9 mouse cellular contexts compared by ENCODE assay signal in the genomic region with DNA sequence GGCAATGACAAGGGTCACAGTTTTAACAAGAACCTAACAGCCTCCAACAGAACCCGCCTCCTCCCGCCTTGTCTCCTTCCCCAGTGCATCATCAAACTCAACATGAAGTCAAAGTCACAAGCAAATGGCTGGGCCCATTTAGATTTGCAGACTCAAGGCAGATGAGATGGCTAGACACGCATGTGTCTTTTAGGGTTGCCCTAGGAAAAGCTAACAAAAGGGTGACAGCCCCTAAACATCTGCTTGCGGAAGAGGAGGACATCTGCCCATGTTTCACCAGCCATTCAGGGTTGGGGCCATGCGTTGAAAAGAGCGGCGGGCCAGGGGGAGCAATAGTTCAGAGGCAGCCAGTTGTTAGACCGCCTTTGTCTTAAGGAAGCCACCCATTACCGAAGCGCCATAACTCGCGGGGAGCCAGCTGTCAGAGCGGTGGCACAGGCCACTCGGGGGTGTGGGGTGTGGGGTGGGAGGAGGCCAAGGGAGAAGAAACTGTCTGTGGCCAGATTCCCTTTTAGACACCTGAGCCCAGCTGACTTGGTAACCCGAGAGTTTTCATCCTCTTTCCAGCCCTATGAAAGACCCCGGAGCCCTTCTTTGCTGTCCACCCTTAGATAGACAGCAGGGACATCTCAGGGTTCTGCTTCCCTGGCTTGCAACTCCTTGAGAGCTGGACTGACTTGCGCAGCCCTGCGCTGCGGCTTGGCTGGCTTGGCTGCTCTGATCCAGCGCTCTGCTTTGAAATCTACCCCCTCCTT. TPM values are rescaled to one million over a fixed set of nuclear protein-coding genes. Genes with fewer than 3 reads are reported as not detected.
DNase-seq lines count a peak whose midpoint lies in the region; ATAC-seq and TF ChIP-seq lines count a peak whose summit lies in the region.
"Had no signal": no experiment of that assay in that cellular context is flagged by ENCODE, and none has a peak within 500 bp of the region (broad histone marks: within the 10 kb centered on the region; RNA-seq: fewer than 3 reads in every experiment).

No protein-coding gene starts in this region.

- no peak for DNase-seq in heart, adult 11 months
- DNase-seq in brain, embryonic 14.5 days (ENCODE audit: low read depth) = peak; percentile 47
- DNase-seq in forebrain, postnatal 0 days = peak; percentile 41
- DNase-seq in spleen, postnatal 14 days (ENCODE audit: low spot score in 2 of 2) = no peak
- DNase-seq in ovary, postnatal 14 days (ENCODE audit: low spot score) = no peak
- no peak for DNase-seq in gastrocnemius, postnatal 10 days

- peak overlapping the region; percentile 77 for H3K4me2 ChIP-seq in heart, embryonic 12.5 days
- H3K4me2 ChIP-seq in forebrain, postnatal 0 days (ENCODE audit: low read depth) = peak overlapping the region; percentile 91
- peak overlapping the region; percentile 83 for H3K4me2 ChIP-seq in midbrain, embryonic 13.5 days (replicated peaks)

- no peak; the same call in 1 of the 2 replicates for TF ChIP-seq POLR2A in brain, embryonic 14.5 days (IDR thresholded peaks at IDR 0.05; ENCODE audit: borderline replicate concordance, extremely low read depth, insufficient read depth, insufficient read length, poor library complexity, severe bottlenecking)

- no peak overlapping the region for H3K27ac ChIP-seq in heart, embryonic 12.5 days (ENCODE audit: poor library complexity, severe bottlenecking)
- H3K27ac ChIP-seq in forebrain, postnatal 0 days (ENCODE audit: low read depth, low read length) = peak overlapping the region; percentile 91
- H3K27ac ChIP-seq in midbrain, embryonic 13.5 days = peak overlapping the region; percentile 94

- peaks cover 20% of the 10 kb centered on the region for H3K4me1 ChIP-seq in heart, embryonic 12.5 days (replicated peaks)
- H3K4me1 ChIP-seq in forebrain, postnatal 0 days (ENCODE audit: insufficient read depth) = peaks cover 16% of the 10 kb centered on the region
- peaks cover 52% of the 10 kb centered on the region for H3K4me1 ChIP-seq in midbrain, embryonic 13.5 days (replicated peaks)

- H3K36me3 ChIP-seq in heart, embryonic 12.5 days = no peaks in the 10 kb centered on the region
- no peaks in the 10 kb centered on the region for H3K36me3 ChIP-seq in forebrain, postnatal 0 days (ENCODE audit: insufficient read depth)
- H3K36me3 ChIP-seq in midbrain, embryonic 13.5 days = no peaks in the 10 kb centered on the region
- H3K36me3 ChIP-seq: G1E had no signal

- H3K27me3 ChIP-seq in heart, embryonic 12.5 days (replicated peaks) = peaks cover 81% of the 10 kb centered on the region
- no peaks in the 10 kb centered on the region for H3K27me3 ChIP-seq in forebrain, postnatal 0 days (ENCODE audit: insufficient read depth, low read length)
- peaks cover 25% of the 10 kb centered on the region for H3K27me3 ChIP-seq in midbrain, embryonic 13.5 days

- H3K9me3 ChIP-seq in heart, embryonic 12.5 days (replicated peaks) = no peaks in the 10 kb centered on the region
- no peaks in the 10 kb centered on the region for H3K9me3 ChIP-seq in forebrain, postnatal 0 days (ENCODE audit: low read length)
- H3K9me3 ChIP-seq in midbrain, embryonic 13.5 days = no peaks in the 10 kb centered on the region
- H3K9me3 ChIP-seq: G1E had no signal

- no peak overlapping the region for H3K9ac ChIP-seq in heart, embryonic 12.5 days
- H3K9ac ChIP-seq in forebrain, postnatal 0 days = peak overlapping the region; percentile 95
- H3K9ac ChIP-seq in midbrain, embryonic 13.5 days (replicated peaks) = peak overlapping the region; percentile 82

- peak overlapping the region; percentile 51 for H3K4me3 ChIP-seq in heart, embryonic 12.5 days
- H3K4me3 ChIP-seq in forebrain, postnatal 0 days (ENCODE audit: low read depth, low read length) = peak overlapping the region; percentile 88
- H3K4me3 ChIP-seq in midbrain, embryonic 13.5 days (replicated peaks) = peak overlapping the region; percentile 65

- no peak for TF ChIP-seq CTCF in brain, embryonic 14.5 days (IDR thresholded peaks at IDR 0.05; ENCODE audit: borderline replicate concordance, extremely low read depth, insufficient read depth, insufficient read length)
- TF ChIP-seq CTCF in forebrain, postnatal 0 days (IDR thresholded peaks at IDR 0.05; ENCODE audit: low read depth) = no peak

- ATAC-seq in heart, embryonic 12.5 days (ENCODE audit: insufficient number of reproducible peaks, low FRiP score) = no peak
- no peak; the same call in 1 of the 2 replicates for ATAC-seq in forebrain, postnatal 0 days
- ATAC-seq in midbrain, embryonic 13.5 days = peak; percentile 69

- 19% methylated on average over 20 of the region's 20 CpGs for WGBS in heart, embryonic 12.5 days
- 15% methylated on average over 20 of the region's 20 CpGs for WGBS in forebrain, postnatal 0 days
- WGBS in midbrain, embryonic 13.5 days = 10% methylated on average over 20 of the region's 20 CpGs

RNA-seq across cellular contexts. Expression of a gene that starts 0.5 kb away (rescaled TPM):
- polyA plus RNA-seq in heart, embryonic 12.5 days (2016; fragmentation: Nextera tagmentation; extraction: Ambion mirVana) = 2.2 and 2.3 TPM in 2 replicates
- polyA plus RNA-seq in brain, embryonic 14.5 days (2012; rRNA removed) = 87.8 and 159 TPM in 2 replicates
- total RNA-seq in forebrain, postnatal 0 days (2014; rRNA removed) = 156 and 215 TPM in 2 replicates
- 50.7 and 84.8 TPM in 2 replicates for polyA plus RNA-seq in forebrain, postnatal 0 days (2015; fragmentation: Nextera tagmentation; extraction: Ambion mirVana)
- 51.8 TPM in 2 replicates for polyA plus RNA-seq in midbrain, embryonic 13.5 days (2015; fragmentation: Nextera tagmentation; extraction: Ambion mirVana)
- 1 to 10 TPM; 4.6 to 6.2 TPM for total RNA-seq in gastrocnemius, postnatal 10 days (2021)
- total RNA-seq: G1E had no signal
- polyA plus RNA-seq: G1E had no signal

Comparison
In these comparisons a context has a peak if more than half of its experiments do, and no peak if none do; other contexts are left out.
1. DNase-seq: peak in brain, embryonic 14.5 days (single experiment) and forebrain, postnatal 0 days (single experiment); none in heart, adult 11 months (single experiment), spleen, postnatal 14 days (0 of 2), ovary, postnatal 14 days (single experiment) and gastrocnemius, postnatal 10 days (single experiment).
2. RNA of a gene that starts 0.5 kb away (polyA plus RNA-seq): 87.8 to 159 TPM in brain, embryonic 14.5 days, 50.7 to 84.8 TPM in forebrain, postnatal 0 days and 51.8 TPM in midbrain, embryonic 13.5 days; 2.2 to 2.3 TPM in heart, embryonic 12.5 days; every median in the first group is over 10 times any median in the second.
3. Peak in every context shown above with its lines, with median percentiles within 50 percentile points of each other: H3K4me2 ChIP-seq and H3K4me3 ChIP-seq.